Mouse (Mus musculus) gastrocnemius, adult 2 months (tissue): ENCODE data around the gene Acbd3. TPM values are rescaled to one million over a fixed set of nuclear protein-coding genes. Genes with fewer than 3 reads are reported as not detected.
A peak's percentile ranks its signal among the peaks of the same experiment; 100 is the strongest.

Source experiments
- DNase-seq: peaks from one replicate; pipeline ENCODE4 v3.0.0; 2022
- H3K27ac ChIP-seq: fragments of 200-600 bp; 2 replicates; pipeline ENCODE4 v1.8.1; 2022; ENCODE audit warnings: mild to moderate bottlenecking
- H3K4me3 ChIP-seq: fragments of 200-600 bp; 2 replicates; pipeline ENCODE4 v1.8.1; 2022; ENCODE audit warnings: mild to moderate bottlenecking, moderate library complexity
- CTCF ChIP-seq: fragments of 200-600 bp; IDR thresholded peaks from 2 replicates; pipeline ENCODE4 v1.8.1; 2022; ENCODE audit warnings: antibody characterized with exemption, mild to moderate bottlenecking, moderate library complexity
- intact Hi-C: fragments of 180-260 bp; cut with DNase I; formaldehyde crosslinking; loops from one replicate; pipeline ENCODE4 v1.15.1; 2025
- total RNA-seq, 2 experiments: library from RNA; stranded (reverse); gene quantifications; 2 replicates each; pipeline ENCODE4 v1.2.3; 2021

Acbd3 gene
- total RNA-seq, 2 experiments from 2014 or later = 13.8 to 16.0 TPM

GRCm38 (mm10) chr1:180723701-180724238 lies 2.1 kb upstream of the Acbd3 start:
- intact Hi-C loops = no loop called here
- no peak overlapping the region for H3K27ac ChIP-seq
- H3K4me3 ChIP-seq = no peak overlapping the region
- no peak for DNase-seq
- no peak for TF ChIP-seq CTCF

GRCm38 (mm10) chr1:180726183-180726582 lies 340 bp downstream of the Acbd3 start:
- TF ChIP-seq CTCF = no peak
- peak overlapping the region; percentile 94 for H3K4me3 ChIP-seq
- no peak for DNase-seq
- peak overlapping the region; percentile 95 for H3K27ac ChIP-seq
- intact Hi-C loops = loop anchor here (5.0 kb wide), 1 partner anchor 86 kb away; the partner anchor contains the start of gene H3f3a

GRCm38 (mm10) chr1:180729231-180729630 lies 3.4 kb downstream of the Acbd3 start:
- DNase-seq = no peak
- Histone ChIP-seq H3K27ac (no peak overlapping the region), H3K4me3 (no peak overlapping the region)
- no peak for TF ChIP-seq CTCF
- intact Hi-C loops = loop anchor here (5.0 kb wide), 1 partner anchor 83 kb away; the partner anchor contains the start of gene H3f3a

GRCm38 (mm10) chr1:180747827-180748226 lies 22.0 kb downstream of the Acbd3 start:
- no peak overlapping the region for H3K27ac ChIP-seq
- no peak overlapping the region for H3K4me3 ChIP-seq
- intact Hi-C loops = no loop called here
- TF ChIP-seq CTCF = no peak
- no peak for DNase-seq

GRCm38 (mm10) chr1:180752115-180752514 lies 26.3 kb downstream of the Acbd3 start:
- Histone ChIP-seq H3K27ac (no peak overlapping the region), H3K4me3 (no peak overlapping the region)
- no peak for DNase-seq
- TF ChIP-seq CTCF = no peak
- intact Hi-C loops = no loop called here

GRCm38 (mm10) chr1:180754376-180754775 lies 28.5 kb downstream of the Acbd3 start:
- Histone ChIP-seq H3K27ac (no peak overlapping the region), H3K4me3 (no peak overlapping the region)
- TF ChIP-seq CTCF = no peak
- no peak for DNase-seq
- intact Hi-C loops = no loop called here

- H3K4me3 ChIP-seq = no peak overlapping the region
- H3K27ac ChIP-seq = no peak overlapping the region
- intact Hi-C loops = no loop called here
- DNase-seq = no peak
- TF ChIP-seq CTCF = no peak
These were observed 30.9 kb downstream of the Acbd3 start for GRCm38 (mm10) chr1:180756711-180757110.

- intact Hi-C loops = no loop called here
- no peak overlapping the region for H3K4me3 ChIP-seq
- no peak overlapping the region for H3K27ac ChIP-seq
- no peak for TF ChIP-seq CTCF
- no peak for DNase-seq
These were observed 31.6 kb downstream of the Acbd3 start for GRCm38 (mm10) chr1:180757252-180757955.

GRCm38 (mm10) chr1:180757956-180758520 lies 32.2 kb downstream of the Acbd3 start:
- no peak overlapping the region for H3K27ac ChIP-seq
- no peak overlapping the region for H3K4me3 ChIP-seq
- no peak for DNase-seq
- TF ChIP-seq CTCF = no peak
- intact Hi-C loops = no loop called here

- no peak for TF ChIP-seq CTCF
- intact Hi-C loops = loop anchor here (5.0 kb wide), 1 partner anchor 330 kb away; no protein-coding TSS in a partner anchor
- Histone ChIP-seq H3K4me3 (no peak overlapping the region), H3K27ac (no peak overlapping the region)
- DNase-seq = no peak
These were observed 36.3 kb downstream of the Acbd3 start for GRCm38 (mm10) chr1:180762180-180762579.

GRCm38 (mm10) chr1:180762679-180763078 lies 36.8 kb downstream of the Acbd3 start:
- Histone ChIP-seq H3K4me3 (no peak overlapping the region), H3K27ac (no peak overlapping the region)
- intact Hi-C loops = loop anchor here (5.0 kb wide), 1 partner anchor 330 kb away; no protein-coding TSS in a partner anchor
- TF ChIP-seq CTCF = no peak
- no peak for DNase-seq

GRCm38 (mm10) chr1:180763307-180763706 lies 37.5 kb downstream of the Acbd3 start:
- Histone ChIP-seq H3K4me3 (peak overlapping the region; percentile 62), H3K27ac (no peak overlapping the region)
- intact Hi-C loops = loop anchor here (5.0 kb wide), 1 partner anchor 331 kb away; no protein-coding TSS in a partner anchor
- no peak for DNase-seq
- no peak for TF ChIP-seq CTCF

- peak; percentile 87 for DNase-seq
- H3K27ac ChIP-seq = no peak overlapping the region
- H3K4me3 ChIP-seq = peak overlapping the region; percentile 62
- TF ChIP-seq CTCF = peak; percentile 92
- intact Hi-C loops = loop anchor here (1.0 to 5.0 kb wide), 2 partner anchors 44 to 332 kb away; no protein-coding TSS in a partner anchor
These were observed 38.0 kb downstream of the Acbd3 start for GRCm38 (mm10) chr1:180763828-180764227.
